Mouse (Mus musculus): ENCODE results near the gene Dnaaf5. TPM values are rescaled to one million over a fixed set of nuclear protein-coding genes. Genes with fewer than 3 reads are reported as not detected.

Gene Dnaaf5
- polyA plus RNA-seq, 1 experiment from 2014 or later = 2.7 TPM

DNA sequence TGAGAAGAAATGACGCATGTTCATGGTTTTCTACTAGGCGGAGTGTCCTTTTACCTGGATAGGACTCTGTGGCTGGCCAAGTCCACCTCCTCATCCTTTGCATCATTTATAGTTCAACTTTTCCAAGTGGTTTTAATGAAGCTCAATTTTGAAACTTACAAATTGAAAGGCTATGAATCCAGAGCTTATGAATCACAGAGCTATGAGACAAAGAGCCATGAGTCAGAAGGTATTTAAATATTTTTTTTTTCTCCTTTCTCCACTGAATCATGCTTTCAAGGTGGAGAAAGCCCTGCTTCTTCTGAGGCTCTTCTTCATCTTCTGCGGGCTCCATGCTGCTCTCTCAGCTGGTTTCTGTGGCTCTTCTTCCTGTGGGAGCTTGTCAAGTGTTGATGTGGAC, 79.7 kb downstream of the Dnaaf5 start:
- Histone ChIP-seq H3K36me3 (ENCODE audit: control insufficient read depth, insufficient read depth) (peaks cover 50% of the 10 kb centered on the region), H3K9ac (replicated peaks; ENCODE audit: low read depth, low read length) (no peak overlapping the region), H3K4me2 (ENCODE audit: low read length) (no peak overlapping the region), H3K27me3 (replicated peaks; ENCODE audit: control insufficient read depth, insufficient read depth, low read length) (no peaks in the 10 kb centered on the region), H3K4me3 (replicated peaks; ENCODE audit: low read length) (no peak overlapping the region), H3K4me1 (replicated peaks; ENCODE audit: control insufficient read depth, insufficient read depth, low read length) (no peaks in the 10 kb centered on the region), H3K27ac (ENCODE audit: low read length) (no peak overlapping the region), H3K9me3 (ENCODE audit: control insufficient read depth, low read length) (no peaks in the 10 kb centered on the region)
- no peak for ATAC-seq
- 95% methylated on average over 3 of the region's 3 CpGs for WGBS

DNA sequence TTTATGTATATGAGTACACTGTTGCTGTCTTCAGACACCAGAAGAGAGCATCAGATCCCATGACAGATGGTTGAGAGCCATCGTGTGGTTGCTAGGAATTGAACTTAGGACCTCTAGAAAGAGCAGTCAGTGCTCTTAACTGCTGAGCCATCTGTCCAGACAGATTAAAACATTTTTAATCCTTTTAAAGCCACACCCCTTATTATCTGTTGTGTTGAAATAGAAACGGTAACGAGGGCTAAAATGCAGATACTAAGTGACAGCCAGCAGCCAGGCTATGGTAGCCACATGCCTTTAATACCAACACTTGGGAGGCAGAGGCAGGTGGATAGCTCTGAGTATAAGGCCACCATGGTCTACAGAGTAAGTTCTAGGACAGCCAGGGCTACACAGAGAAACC, 82.1 kb downstream of the Dnaaf5 start:
- no peak overlapping the region for H3K4me2 ChIP-seq (ENCODE audit: low read length)
- H3K27me3 ChIP-seq (replicated peaks; ENCODE audit: control insufficient read depth, insufficient read depth, low read length) = no peaks in the 10 kb centered on the region
- no peak overlapping the region for H3K27ac ChIP-seq (ENCODE audit: low read length)
- 75% methylated on average over 3 of the region's 3 CpGs for WGBS
- H3K4me1 ChIP-seq (replicated peaks; ENCODE audit: control insufficient read depth, insufficient read depth, low read length) = no peaks in the 10 kb centered on the region
- H3K4me3 ChIP-seq (replicated peaks; ENCODE audit: low read length) = no peak overlapping the region
- ATAC-seq = no peak
- no peaks in the 10 kb centered on the region for H3K9me3 ChIP-seq (ENCODE audit: control insufficient read depth, low read length)
- H3K36me3 ChIP-seq (ENCODE audit: control insufficient read depth, insufficient read depth) = peaks cover 46% of the 10 kb centered on the region
- no peak overlapping the region for H3K9ac ChIP-seq (replicated peaks; ENCODE audit: low read depth, low read length)

DNA sequence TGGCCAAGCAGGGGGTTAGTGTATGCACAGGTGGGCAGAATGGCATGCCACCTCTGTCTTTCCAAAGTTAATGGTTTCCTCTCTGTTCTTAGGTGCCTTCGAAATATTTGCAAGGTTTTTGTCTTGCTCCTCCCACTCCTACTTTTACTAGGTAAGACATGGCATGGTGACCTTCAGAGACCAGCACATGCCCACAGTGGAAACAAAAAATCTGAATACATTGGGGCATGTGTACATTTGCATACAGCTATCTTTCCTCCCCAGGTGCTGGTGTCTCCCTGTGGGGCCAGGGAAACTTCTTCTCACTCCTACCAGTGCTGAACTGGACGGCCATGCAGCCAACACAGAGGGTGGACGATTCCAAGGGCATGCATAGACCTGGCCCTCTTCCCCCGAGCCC, 84.4 kb downstream of the Dnaaf5 start:
- whole genome bisulfite sequencing = 93% methylated on average over 4 of the region's 4 CpGs

More for the DNA sequence above, 84.4 kb downstream of the Dnaaf5 start:
- Histone ChIP-seq H3K4me1 (replicated peaks; ENCODE audit: control insufficient read depth, insufficient read depth, low read length) (no peaks in the 10 kb centered on the region), H3K9me3 (ENCODE audit: control insufficient read depth, low read length) (no peaks in the 10 kb centered on the region), H3K27ac (ENCODE audit: low read length) (no peak overlapping the region), H3K9ac (replicated peaks; ENCODE audit: low read depth, low read length) (no peak overlapping the region), H3K36me3 (ENCODE audit: control insufficient read depth, insufficient read depth) (peaks cover 46% of the 10 kb centered on the region), H3K27me3 (replicated peaks; ENCODE audit: control insufficient read depth, insufficient read depth, low read length) (no peaks in the 10 kb centered on the region), H3K4me3 (replicated peaks; ENCODE audit: low read length) (no peak overlapping the region), H3K4me2 (ENCODE audit: low read length) (no peak overlapping the region)
- no peak for ATAC-seq

Other genes with a start within 250 kb of the Dnaaf5 start
- gene Pdgfa, start 152.9 kb upstream of the Dnaaf5 start, polyA plus RNA-seq (2015; fragmentation: Nextera tagmentation; extraction: Ambion mirVana) = 15.5 and 19.1 TPM in 2 replicates
- 208 and 245 TPM in 2 replicates for gene Prkar1b, start 222 bp upstream of the Dnaaf5 start, polyA plus RNA-seq (2015; fragmentation: Nextera tagmentation; extraction: Ambion mirVana)
- gene Sun1, start 50.4 kb downstream of the Dnaaf5 start, polyA plus RNA-seq (2015; fragmentation: Nextera tagmentation; extraction: Ambion mirVana) = 56.3 and 60.7 TPM in 2 replicates
- gene Get4, start 102.1 kb downstream of the Dnaaf5 start, polyA plus RNA-seq (2015; fragmentation: Nextera tagmentation; extraction: Ambion mirVana) = 133 and 135 TPM in 2 replicates
- 21.5 and 35.5 TPM in 2 replicates for gene Adap1, start 175.4 kb downstream of the Dnaaf5 start, polyA plus RNA-seq (2015; fragmentation: Nextera tagmentation; extraction: Ambion mirVana)
- 90.6 and 97.9 TPM in 2 replicates for gene Cox19, start 201.2 kb downstream of the Dnaaf5 start, polyA plus RNA-seq (2015; fragmentation: Nextera tagmentation; extraction: Ambion mirVana)
- gene Cyp2w1, start 202.4 kb downstream of the Dnaaf5 start, polyA plus RNA-seq (2015; fragmentation: Nextera tagmentation; extraction: Ambion mirVana) = not detected in 2 replicates
- gene Gpr146, start 227.5 kb downstream of the Dnaaf5 start, polyA plus RNA-seq (2015; fragmentation: Nextera tagmentation; extraction: Ambion mirVana) = 1.5 and 1.8 TPM in 2 replicates

All from forebrain, embryonic 16.5 days (tissue).